Mouse (Mus musculus): Measurements from ENCODE around the gene Dhx15.
"Not testable (repeated sequence)": the region's sequence is repeated elsewhere in the genome, so short reads cannot be mapped to it uniquely, and the experiment has no call there.

Dhx15 gene

DNA sequence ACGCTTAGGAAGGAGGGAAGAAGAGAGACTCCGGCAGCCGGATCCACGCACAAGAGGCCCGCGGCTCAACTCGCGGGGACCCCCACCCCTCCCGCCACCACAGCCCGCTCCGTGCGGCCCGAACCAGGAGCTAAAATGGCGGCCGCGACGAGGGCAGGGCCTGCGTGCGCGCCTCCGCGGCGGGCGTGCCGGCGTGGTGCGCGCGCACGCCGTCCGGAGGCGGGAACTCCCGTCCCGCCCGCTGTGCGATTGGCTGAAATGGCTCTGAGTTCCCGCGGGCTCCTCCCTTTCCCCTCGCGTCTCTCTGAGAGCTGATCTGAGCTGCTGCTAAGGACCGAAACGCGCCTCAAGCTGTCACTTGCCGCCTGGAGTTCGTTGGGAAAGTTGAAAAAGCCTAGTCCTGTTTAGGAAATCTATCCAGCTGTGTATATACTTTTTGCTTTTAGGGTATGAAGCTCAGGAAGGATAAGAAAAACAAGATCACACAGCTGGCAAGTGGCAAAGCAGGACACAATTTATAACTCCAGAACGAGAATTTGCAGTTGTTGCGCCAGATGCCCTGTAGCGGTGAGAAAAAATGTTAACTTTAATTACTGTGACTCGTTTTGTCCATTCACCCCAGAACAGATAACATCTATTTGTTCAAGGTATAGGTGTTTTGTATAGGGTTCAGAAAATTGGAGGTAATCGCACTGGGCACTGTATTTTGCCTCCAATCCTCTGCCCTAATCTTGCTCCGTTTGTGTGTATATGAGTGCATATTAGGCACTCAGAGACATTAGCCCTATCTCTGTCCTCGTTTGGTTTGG, at the start of gene Dhx15:
TSS of gene Dhx15 (minus strand) at position 144 of the 809 bp plus-strand sequence.
- DNase-seq (ENCODE audit: low read depth), result peak; percentile 98

DNA sequence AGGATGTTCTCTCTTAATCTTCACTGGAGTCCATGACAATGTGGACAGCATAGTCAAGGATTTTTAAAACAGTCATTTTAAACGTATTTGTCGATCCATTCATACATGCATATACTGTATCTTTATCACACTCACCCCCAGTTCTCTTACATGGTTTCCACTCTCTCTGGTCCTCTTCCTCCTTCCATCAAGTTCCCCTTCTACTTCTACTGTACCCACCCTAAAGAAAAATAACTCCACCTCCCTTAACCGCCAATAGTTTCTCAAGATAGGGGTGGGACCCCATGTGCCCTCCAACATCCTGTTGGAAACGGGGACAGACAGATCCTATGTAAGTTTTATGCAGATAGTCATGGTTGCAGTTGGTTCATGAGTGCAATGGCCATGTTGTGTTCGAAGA, 48.6 kb upstream of the Dhx15 start:
- DNase-seq (ENCODE audit: low read depth), result no peak

DNA sequence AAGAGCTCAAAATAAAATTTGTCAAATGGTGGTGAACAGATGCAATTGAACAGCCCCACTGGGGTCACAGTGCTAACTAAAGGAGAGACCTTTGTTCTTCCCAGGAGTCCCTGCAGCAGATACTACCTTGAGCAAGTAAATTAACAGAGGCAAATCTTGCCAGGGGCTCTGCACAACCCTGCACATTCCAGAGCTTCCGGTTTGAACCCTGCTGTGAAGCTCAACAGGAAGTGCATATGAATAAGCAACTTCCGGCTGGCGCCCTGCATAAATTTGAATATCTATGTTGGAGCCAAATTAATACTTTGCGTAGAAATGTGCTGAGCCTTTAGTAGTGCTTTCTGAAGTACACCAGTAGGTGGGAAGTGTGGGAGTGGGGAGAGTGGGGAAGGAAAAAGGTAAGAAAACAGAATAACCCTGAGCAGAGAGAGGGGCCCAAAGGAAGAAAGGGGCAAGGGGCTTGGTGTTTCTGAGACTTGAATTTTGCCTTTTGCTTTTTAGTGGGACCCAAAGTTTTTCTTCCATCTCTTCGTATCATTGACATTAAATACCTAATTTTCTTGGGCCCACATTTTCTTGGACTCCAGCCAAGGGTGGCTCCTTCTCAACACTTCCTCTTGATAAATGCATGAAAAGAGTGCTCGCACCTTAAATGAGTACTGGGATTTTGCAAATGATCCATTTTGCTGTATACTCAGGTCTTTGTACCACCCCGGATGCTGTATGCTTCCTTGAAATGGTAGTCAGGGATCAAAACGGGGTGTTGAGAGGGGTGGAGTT, 47.8 kb upstream of the Dhx15 start:
- DNase-seq (ENCODE audit: low read depth), result no peak

GRCm38 (mm10) chr5:52236585-52236984, 46.3 kb upstream of the Dhx15 start:
- DNase-seq (ENCODE audit: low read depth), result not testable (repeated sequence)

GRCm38 (mm10) chr5:52234570-52234969, 44.3 kb upstream of the Dhx15 start:
- DNase-seq (ENCODE audit: low read depth), result no peak

- peak; percentile 57 for DNase-seq (ENCODE audit: low read depth)
Measured at GRCm38 (mm10) chr5:52233891-52234290, 43.6 kb upstream of the Dhx15 start.

GRCm38 (mm10) chr5:52232611-52233010, 42.3 kb upstream of the Dhx15 start:
- no peak for DNase-seq (ENCODE audit: low read depth)

- no peak for DNase-seq (ENCODE audit: low read depth)
Measured at GRCm38 (mm10) chr5:52232199-52232598, 41.9 kb upstream of the Dhx15 start.

DNA sequence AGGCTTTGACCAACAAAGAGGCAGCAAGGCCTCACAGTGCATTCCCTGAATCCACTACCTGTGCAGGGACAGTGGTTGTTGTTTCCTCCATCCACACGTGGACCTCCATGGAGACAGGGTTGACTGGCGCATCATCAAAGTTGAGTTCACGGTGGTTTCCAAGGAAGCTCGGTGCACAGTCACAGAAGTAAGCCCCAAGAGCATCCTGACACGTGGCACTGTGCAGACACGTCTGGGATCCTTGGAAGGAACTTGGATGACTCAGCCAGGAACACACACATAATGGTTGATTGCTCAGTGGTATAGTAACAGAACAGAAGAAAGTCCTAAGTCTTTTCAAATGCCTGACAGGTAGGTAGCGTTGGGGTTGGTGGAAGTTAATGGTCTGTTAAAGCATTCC, 40.2 kb upstream of the Dhx15 start:
- no peak for DNase-seq (ENCODE audit: low read depth)

DNA sequence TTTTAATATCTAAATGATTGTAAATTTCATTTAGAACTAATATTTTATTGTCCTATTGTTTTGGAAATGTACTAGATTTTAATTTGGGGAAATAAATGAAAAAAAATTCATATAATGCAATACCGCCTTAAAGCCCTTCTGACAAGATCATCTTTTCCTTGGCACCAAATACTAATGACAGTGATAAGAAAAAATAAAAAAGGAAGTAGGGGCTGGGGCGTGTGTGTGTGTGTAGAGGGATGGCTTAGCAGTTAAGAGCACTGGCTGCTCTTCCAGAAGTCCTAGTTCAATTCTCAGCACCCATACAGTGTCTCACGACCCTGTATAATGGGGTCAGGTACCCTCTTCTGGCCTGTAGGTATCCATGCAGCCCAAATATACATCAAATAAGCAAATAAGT, 36.4 kb upstream of the Dhx15 start:
- DNase-seq (ENCODE audit: low read depth), result no peak

GRCm38 (mm10) chr5:52221596-52221995, 31.3 kb upstream of the Dhx15 start:
- no peak for DNase-seq (ENCODE audit: low read depth)

DNA sequence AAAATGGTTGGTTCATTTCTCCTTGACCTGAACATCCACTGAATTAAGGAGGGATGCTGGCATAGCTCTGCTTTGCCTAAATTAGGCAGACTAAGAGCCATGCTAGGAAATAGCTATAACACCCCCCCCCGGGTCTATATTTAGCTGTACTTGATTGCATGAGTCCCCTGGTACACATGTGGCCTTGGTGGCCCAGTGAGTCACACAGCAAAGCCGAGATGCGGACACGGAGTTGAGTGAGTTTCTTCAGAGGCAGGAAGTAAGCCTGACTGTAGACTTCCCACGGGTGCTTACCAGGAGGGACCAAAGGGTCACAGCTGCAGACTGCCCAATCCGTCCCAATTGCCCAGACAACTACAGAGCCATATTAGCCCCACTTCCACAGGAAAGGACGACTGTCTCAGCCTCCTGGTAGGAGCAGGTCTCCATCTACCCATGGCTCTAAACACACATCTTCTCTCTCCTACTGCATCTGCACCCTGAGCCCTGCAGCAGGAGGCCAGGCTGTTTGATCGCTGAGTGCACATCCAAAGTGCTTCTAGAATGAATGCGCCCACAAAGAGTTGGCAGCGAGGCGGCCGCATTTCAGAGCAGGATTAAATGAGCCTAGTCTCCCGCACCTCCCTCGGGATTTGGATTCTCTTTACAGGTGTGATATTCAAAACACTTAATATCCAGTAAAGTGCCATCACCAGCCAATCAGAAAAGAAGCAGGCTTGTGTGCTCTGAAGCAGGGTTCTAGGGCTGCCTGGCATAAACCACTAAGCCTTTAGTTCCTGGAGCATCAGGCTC, 29.9 kb upstream of the Dhx15 start:
- no peak for DNase-seq (ENCODE audit: low read depth)

DNA sequence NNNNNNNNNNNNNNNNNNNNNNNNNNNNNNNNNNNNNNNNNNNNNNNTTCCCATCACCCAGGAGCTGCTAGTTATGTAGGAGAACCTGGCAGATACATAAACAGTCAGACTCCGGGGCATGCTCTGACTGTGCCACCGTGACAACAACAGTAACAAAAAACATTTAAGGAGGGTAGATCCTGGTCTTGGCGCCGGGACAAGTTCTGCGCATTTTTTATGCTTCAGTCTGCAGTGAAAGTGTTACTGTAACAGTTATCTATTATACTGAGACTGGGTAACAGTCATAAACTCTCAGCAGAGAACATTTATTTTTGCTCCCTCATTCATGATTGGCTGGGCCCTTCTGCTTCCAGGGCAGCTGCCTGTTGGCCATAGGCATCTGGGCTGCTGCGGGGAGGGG, 27.9 kb upstream of the Dhx15 start:
- peak; percentile 4 for DNase-seq (ENCODE audit: low read depth)

DNA sequence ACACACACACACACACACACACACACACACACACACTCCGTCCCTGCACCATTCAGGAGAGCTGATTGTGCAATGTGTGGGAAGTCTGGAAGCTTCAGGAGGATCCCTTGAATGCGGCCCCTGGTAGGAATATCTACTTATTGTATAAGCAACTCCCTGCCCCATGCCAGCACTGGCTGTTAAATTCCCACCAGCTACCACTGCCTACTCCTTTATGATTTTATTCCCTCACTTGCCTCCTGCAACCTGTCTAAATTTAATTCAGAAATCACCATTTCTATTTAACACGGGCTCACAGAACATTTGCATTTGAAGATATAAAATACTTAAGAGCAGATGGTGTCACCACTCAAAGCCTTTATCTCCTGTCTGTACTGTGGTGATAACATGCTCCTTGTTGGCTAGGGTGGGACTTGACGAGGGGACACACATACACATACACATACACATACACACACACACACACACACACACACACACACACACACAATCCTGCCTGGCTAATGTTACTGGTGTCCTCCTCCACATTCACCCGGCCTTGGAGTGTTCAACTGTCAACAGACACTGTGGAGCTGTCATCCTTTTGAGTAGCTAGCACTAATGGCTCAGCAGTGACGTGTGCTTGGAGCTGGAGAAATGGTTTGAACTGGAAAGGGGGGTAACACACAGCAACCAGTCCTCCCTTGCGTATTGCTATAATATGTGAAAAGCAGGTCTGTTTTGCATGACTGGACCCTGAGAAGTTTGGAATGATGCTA, 23.0 kb upstream of the Dhx15 start:
- no peak for DNase-seq (ENCODE audit: low read depth)

GRCm38 (mm10) chr5:52191180-52191468, 810 bp upstream of the Dhx15 start:
- DNase-seq (ENCODE audit: low read depth), result peak; percentile 7

DNA sequence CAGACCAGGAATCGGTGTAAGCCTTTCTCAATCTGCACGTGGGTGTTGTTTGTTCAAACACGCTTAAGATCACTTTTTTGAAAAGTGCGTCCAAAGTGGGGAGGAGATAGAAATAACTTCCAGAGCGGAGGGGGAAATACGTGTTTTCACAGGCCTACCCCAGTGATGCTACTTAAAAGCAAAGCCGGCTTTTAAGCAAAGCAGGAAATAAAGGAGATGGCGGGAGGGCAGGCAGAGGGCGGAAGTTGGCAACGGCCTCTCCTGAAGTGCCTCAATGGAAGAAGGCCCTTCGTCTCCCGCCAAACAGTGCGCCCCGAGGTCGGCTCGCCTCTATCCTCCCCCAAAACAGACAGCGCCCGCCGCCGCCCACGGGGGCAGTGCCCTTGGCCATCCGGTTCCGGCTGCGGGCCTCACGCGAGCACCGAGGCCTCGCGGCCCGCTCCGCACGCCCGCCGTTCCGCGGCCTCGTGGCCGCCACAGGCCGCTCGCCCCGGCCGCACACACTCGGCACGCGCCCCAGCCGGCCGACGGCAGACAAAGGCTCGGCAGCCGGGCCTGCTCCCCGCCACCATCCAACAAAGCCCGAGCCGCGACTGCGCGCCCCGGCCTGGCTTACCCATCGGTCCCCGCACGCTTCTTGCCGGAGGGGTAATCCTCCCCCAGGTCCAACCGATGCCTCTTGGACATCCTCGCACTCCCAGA, 499 bp downstream of the Dhx15 start:
- peak; percentile 74 for DNase-seq (ENCODE audit: low read depth)

DNA sequence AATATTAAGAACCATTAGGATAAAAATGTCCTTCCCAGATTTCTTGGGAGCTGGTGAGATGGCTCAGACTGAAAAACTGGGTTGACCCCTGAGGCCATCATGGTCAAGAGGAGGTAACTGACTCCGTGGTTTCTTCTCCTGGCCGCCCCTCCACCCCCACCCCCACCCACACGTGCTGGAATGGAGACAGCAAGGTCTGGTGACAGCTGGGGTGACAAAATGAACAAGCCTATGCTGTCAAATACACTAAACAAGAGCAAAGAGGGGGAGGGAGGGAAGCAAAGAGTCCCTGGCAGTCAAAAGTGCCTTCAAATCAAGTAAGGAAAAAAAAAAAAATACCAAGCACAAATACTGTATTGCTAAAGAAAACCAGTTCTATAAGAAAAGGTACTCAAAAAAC, 2.1 kb downstream of the Dhx15 start:
- no peak for DNase-seq (ENCODE audit: low read depth)

- no peak for DNase-seq (ENCODE audit: low read depth)
Measured at GRCm38 (mm10) chr5:52177326-52177725, 13.0 kb downstream of the Dhx15 start.

GRCm38 (mm10) chr5:52168468-52168867, 21.8 kb downstream of the Dhx15 start:
- DNase-seq (ENCODE audit: low read depth), result no peak

GRCm38 (mm10) chr5:52149138-52149537, 41.2 kb downstream of the Dhx15 start:
- DNase-seq (ENCODE audit: low read depth), result no peak

- DNase-seq (ENCODE audit: low read depth), result peak; percentile 27
Measured at GRCm38 (mm10) chr5:52147141-52147540, 43.2 kb downstream of the Dhx15 start.
